Mouse (Mus musculus) heart, embryonic 14.5 days (tissue): Measurements from ENCODE around the gene Vmn1r223. TPM values are rescaled to one million over a fixed set of nuclear protein-coding genes. Genes with fewer than 3 reads are reported as not detected.
"Not testable (repeated sequence)": the region's sequence is repeated elsewhere in the genome, so short reads cannot be mapped to it uniquely, and the experiment has no call there.

Source experiments
- ATAC-seq: fragments of 200-750 bp; cut with Nextera tagmentation; 2 replicates; pipeline ENCODE4 v1.8.0; 2017; ENCODE audit warnings: low read depth, moderate TSS enrichment; ENCODE audit not compliant: insufficient number of reproducible peaks, insufficient read depth, low FRiP score
- H3K27ac ChIP-seq, 2 experiments: fragments of 200-500 bp in 1 of 2; fragments of 300-500 bp in 1 of 2; sonication (generic) in 1 of 2; replicated peaks in 1 of 2; 2 replicates each; pipeline ENCODE4 v1.5.1; 2012 to 2014; ENCODE audit warnings: low read depth in 2 of 2, low read length in 2 of 2, control low read depth in 1 of 2, mild to moderate bottlenecking in 1 of 2, mixed read lengths in 1 of 2; ENCODE audit not compliant: control insufficient read depth in 1 of 2, insufficient read depth in 1 of 2
- H3K27me3 ChIP-seq: fragments of 300-500 bp; sonication (generic); 2 replicates; pipeline ENCODE4 v1.6.1; 2014; ENCODE audit warnings: mild to moderate bottlenecking, low read length, control low read depth; ENCODE audit not compliant: control insufficient read depth, insufficient read depth
- H3K36me3 ChIP-seq: fragments of 300-500 bp; sonication (generic); 2 replicates; pipeline ENCODE4 v1.6.1; 2014; ENCODE audit warnings: mild to moderate bottlenecking, control low read depth, low read length, mixed read lengths; ENCODE audit not compliant: control insufficient read depth, insufficient read depth
- H3K4me1 ChIP-seq, 2 experiments: fragments of 200-500 bp in 1 of 2; fragments of 300-500 bp in 1 of 2; sonication (generic) in 1 of 2; 2 replicates each; pipeline ENCODE4 v1.6.1; 2012 to 2014; ENCODE audit warnings: low read length in 2 of 2, control low read depth in 1 of 2, mixed read lengths in 1 of 2; ENCODE audit not compliant: control insufficient read depth in 2 of 2, insufficient read depth in 2 of 2
- H3K4me2 ChIP-seq: fragments of 300-500 bp; sonication (generic); 2 replicates; pipeline ENCODE4 v1.6.1; 2014; ENCODE audit warnings: mild to moderate bottlenecking, low read length
- H3K4me3 ChIP-seq, 2 experiments: fragments of 200-500 bp in 1 of 2; fragments of 300-500 bp in 1 of 2; sonication (generic) in 1 of 2; 2 replicates each; pipeline ENCODE4 v1.5.1; 2012 to 2014; ENCODE audit warnings: low read length in 2 of 2, mild to moderate bottlenecking in 2 of 2, control low read depth in 1 of 2, low read depth in 1 of 2, moderate library complexity in 1 of 2; ENCODE audit not compliant: control insufficient read depth in 1 of 2, insufficient read depth in 1 of 2
- H3K9ac ChIP-seq: fragments of 300-500 bp; sonication (generic); 2 replicates; pipeline ENCODE4 v1.6.1; 2014; ENCODE audit warnings: mild to moderate bottlenecking, low read length
- H3K9me3 ChIP-seq: fragments of 300-500 bp; sonication (generic); 2 replicates; pipeline ENCODE4 v1.6.1; 2016; ENCODE audit warnings: low read length, control low read depth; ENCODE audit not compliant: control insufficient read depth
- WGBS: fragments of 180-500 bp; shearing (Covaris S2); extraction: QIAGEN DNeasy Blood & Tissue Kit; methylation state at CpG from one replicate; pipeline ENCODE4 v1.1.7; 2014; 5-methylcytosine and 5-hydroxymethylcytosine counted together
- polyA plus RNA-seq: library from polyadenylated mRNA; unstranded; fragments of >200 nt; fragmentation: Nextera tagmentation; extraction: Ambion mirVana; gene quantifications from 2 replicates; pipeline ENCODE4 v1.2.1, GENCODE M21; 2014

The Vmn1r223 gene
- not detected in 2 replicates for polyA plus RNA-seq

DNA sequence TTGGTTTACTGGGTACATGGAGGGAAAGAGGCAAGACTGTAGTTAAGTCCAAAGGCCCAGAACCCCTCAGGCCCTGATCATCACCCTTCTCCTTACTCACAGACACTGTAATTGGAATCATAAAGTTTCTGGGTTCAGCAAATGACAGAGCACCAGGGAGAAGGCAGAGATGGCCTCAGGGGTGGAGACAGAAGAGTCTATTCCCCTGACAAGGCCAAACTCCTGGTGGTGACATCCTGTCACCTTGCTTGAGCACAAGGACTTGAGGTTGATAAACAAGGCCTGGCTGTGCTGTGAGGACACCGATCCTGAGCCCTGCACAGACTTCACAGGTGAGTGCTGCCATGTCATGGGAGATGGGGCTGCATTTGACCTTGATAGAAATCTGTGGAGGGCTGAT, at the start of gene Vmn1r223:
TSS of gene Vmn1r223 (plus strand) at position 301 of the 400 bp plus-strand sequence.
- H3K4me1 ChIP-seq, H3K36me3 ChIP-seq, H3K4me3 ChIP-seq, H3K9me3 ChIP-seq, H3K4me2 ChIP-seq, H3K27me3 ChIP-seq, ATAC-seq, H3K9ac ChIP-seq, H3K27ac ChIP-seq: not testable (repeated sequence)
- 76% methylated on average over 1 of the region's 1 CpGs for WGBS

DNA sequence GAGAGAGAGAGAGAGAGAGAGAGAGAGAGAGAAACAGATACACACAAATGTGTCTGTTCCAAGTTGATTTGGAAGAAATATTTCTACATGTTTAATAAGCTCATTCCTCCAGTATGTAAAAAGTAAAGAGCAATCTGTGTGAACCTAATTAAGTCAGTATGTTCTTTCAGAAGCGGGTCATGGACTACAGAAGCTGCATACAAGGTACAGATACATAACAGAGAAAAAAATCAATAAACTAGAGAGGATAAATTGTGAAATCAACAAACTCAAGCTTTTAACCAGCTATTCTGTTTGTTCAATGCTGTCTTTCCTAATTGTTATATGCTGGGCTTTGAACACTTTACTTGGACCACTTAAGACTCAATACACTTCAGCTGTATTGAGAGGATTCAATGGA, 43.0 kb upstream of the Vmn1r223 start:
- not testable (repeated sequence) for H3K4me3 ChIP-seq, H3K4me1 ChIP-seq, H3K27me3 ChIP-seq, H3K9me3 ChIP-seq, H3K9ac ChIP-seq, H3K4me2 ChIP-seq, ATAC-seq, H3K36me3 ChIP-seq, H3K27ac ChIP-seq
- 65% methylated on average over 1 of the region's 1 CpGs for WGBS

DNA sequence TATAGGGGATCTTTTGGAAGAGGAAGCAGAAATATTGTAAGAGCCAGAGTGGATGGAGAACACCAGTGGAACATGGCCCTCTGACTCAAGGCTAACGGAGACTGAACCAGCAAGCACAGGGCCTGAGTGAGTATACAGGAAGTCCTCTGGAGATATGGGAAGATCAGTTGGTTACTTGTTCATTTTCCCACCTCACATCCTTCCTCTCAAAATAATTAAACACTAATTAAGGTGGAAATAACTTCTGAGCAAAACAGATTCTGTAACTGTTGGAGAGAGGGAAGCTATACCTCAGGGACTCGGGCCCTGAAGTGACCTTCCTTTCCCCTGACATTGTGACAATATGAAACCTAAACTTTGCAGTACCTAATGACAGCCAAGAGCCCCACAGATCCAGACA, 33.1 kb upstream of the Vmn1r223 start, which contains the start of gene Vmn1r221:
TSS of gene Vmn1r221 (plus strand) at position 301 of the 400 bp plus-strand sequence.
- H3K27me3 ChIP-seq, H3K4me2 ChIP-seq, H3K36me3 ChIP-seq, H3K27ac ChIP-seq, ATAC-seq, H3K4me1 ChIP-seq, H3K9me3 ChIP-seq, H3K9ac ChIP-seq, H3K4me3 ChIP-seq: not testable (repeated sequence)
- whole genome bisulfite sequencing, result 65% methylated on average over 2 of the region's 2 CpGs

DNA sequence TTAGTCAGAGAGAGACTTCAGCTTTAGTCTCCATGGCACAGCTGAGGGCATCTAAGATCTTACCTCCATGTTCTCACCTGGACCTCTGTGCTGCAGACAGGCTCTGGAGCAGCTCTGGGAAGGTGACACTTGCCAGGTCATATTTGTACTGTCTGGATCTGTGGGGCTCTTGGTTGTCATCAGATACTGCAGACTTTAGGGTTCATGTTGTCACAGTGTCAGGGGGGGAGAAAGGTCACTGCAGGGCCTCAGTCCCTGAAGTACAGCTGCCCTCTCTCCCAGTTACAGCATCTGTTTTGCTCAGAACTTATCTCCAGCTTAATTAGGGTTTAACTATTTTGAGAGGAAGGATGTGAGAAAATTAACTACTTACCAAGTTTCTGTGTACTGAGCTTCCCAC, 11.1 kb upstream of the Vmn1r223 start, which contains the start of gene Vmn1r222:
TSS of gene Vmn1r222 (minus strand) at position 101 of the 400 bp plus-strand sequence.
- not testable (repeated sequence) for H3K4me2 ChIP-seq, H3K4me1 ChIP-seq, ATAC-seq, H3K9me3 ChIP-seq, H3K36me3 ChIP-seq, H3K27ac ChIP-seq, H3K9ac ChIP-seq, H3K27me3 ChIP-seq, H3K4me3 ChIP-seq

DNA sequence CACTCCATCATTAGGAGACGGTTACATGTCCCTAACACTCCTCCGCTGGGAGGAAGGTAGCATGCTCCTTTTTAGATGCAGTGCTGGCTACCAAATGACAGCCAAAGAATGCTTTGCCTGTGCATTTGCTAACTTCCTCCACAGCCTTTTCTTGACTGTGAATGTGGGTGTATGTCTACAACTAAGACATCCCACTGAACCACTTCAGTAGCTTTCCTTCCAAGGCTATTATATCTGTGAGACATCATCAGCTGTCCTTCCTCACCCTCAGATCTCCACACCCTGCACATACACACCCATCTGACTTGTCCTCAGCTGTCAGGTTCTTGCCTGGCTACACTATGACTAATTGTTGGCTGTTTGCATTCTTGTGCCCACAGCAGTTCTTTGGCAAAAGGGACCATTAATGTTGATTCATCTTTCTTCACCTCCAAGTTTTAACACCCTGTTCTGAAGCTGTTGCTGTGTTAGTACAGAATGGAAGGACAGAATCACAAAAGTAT, 11.7 kb downstream of the Vmn1r223 start:
- H3K9me3 ChIP-seq, result peaks cover 4% of the 10 kb centered on the region; the same call in 1 of the 2 replicates
- H3K27ac ChIP-seq, result no peak overlapping the region
- ATAC-seq, result no peak
- no peak overlapping the region for H3K9ac ChIP-seq
- no peak overlapping the region for H3K4me2 ChIP-seq
- 82% methylated on average over 2 of the region's 2 CpGs for WGBS
- H3K4me1 ChIP-seq, result no peaks in the 10 kb centered on the region
- no peak overlapping the region for H3K4me3 ChIP-seq
- H3K36me3 ChIP-seq, result no peaks in the 10 kb centered on the region
- H3K27me3 ChIP-seq, result no peaks in the 10 kb centered on the region

DNA sequence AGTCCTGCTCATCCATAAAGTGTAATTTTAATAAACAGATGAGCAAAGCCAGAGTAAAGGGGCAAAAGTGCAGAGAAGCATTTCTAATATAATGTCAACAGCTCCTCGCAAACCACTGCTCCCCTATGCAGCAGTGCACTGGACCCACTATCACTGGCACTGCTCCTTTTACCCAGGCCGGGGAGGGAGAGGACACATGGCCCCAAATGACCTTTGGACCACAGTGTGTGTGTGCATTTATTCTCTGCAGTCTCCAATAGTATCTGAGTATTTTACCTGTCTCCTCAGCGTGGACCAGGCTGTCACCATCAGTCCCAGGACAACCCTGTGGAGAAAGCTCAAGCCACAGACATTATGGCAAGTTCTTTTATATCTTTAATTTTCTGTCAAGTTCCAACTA, 21.7 kb downstream of the Vmn1r223 start:
- H3K9me3 ChIP-seq, H3K4me2 ChIP-seq, H3K4me1 ChIP-seq, ATAC-seq, H3K36me3 ChIP-seq, H3K27me3 ChIP-seq, H3K27ac ChIP-seq, H3K4me3 ChIP-seq, H3K9ac ChIP-seq: not testable (repeated sequence)
- 77% methylated on average over 3 of the region's 3 CpGs for WGBS

DNA sequence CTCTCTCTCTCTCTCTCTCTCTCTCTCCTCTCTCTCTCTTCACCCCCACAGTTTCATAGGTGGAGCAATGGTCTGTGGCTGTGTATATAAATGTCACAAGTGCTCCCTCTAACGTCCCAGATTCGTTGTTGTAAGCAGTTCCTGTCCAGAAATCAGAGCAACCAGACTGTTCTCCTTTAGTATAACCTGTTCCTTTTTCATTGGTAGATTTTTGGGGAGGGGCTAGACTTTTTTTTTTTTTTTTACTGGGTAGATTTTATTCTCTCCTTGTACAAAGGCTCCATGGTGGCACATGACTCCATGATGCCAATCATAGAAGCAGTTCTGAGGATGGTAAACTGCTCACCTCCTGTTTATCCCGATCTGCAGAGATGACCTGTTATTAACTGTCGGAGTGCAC, 22.2 kb downstream of the Vmn1r223 start:
- H3K9ac ChIP-seq, H3K36me3 ChIP-seq, H3K4me2 ChIP-seq, ATAC-seq, H3K27ac ChIP-seq, H3K27me3 ChIP-seq, H3K9me3 ChIP-seq, H3K4me1 ChIP-seq, H3K4me3 ChIP-seq: not testable (repeated sequence)
- WGBS, result 43% methylated on average over 4 of the region's 4 CpGs

DNA sequence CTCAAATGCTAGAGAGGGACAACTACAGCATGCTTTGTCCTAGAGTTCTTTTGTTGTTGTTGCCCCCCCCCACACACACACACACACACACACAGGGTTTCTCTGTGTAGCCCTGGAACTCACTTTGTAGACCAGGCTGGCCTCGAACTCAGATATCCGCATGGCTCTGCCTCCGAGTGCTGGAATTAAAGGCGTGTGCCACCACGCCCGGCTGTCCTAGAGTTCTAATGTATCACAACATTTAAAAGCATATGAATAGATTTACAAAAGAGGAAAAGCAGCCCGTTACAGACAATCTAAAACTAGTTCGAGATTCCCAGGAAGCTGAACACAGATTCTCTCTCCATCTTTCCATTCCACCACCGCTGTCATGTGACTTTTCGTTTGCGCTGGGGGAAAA, 22.7 kb downstream of the Vmn1r223 start:
- WGBS, result 18% methylated on average over 11 of the region's 11 CpGs
- peak overlapping the region; percentile 59 for H3K4me2 ChIP-seq
- ATAC-seq, result no peak
- no peak overlapping the region for H3K27ac ChIP-seq
- H3K9ac ChIP-seq, result no peak overlapping the region
- peaks cover 4% of the 10 kb centered on the region; the same call in 1 of the 2 replicates for H3K27me3 ChIP-seq
- H3K4me3 ChIP-seq, result peak overlapping the region; percentile 19 to 22; a peak in 3 of 4 replicates
- no peaks in the 10 kb centered on the region for H3K36me3 ChIP-seq
- H3K4me1 ChIP-seq, result peaks cover 0 to 2% of the 10 kb centered on the region in 2 experiments; a peak in 1 of 4 replicates
- H3K9me3 ChIP-seq, result no peaks in the 10 kb centered on the region
